Mouse (Mus musculus): ENCODE results near the gene Apba2. TPM values are rescaled to one million over a fixed set of nuclear protein-coding genes. Genes with fewer than 3 reads are reported as not detected.

The Apba2 gene
- polyA plus RNA-seq (2015; fragmentation: Nextera tagmentation; extraction: Ambion mirVana), result 7.3 and 8.6 TPM in 2 replicates

GRCm38 (mm10) chr7:64501536-64502270, at the start of gene Apba2:
Gene Apba2 (plus strand): TSS chr7:64501706.
- Histone ChIP-seq H3K9me3 (replicated peaks) (no peaks in the 10 kb centered on the region), H3K9ac (peak within 1 kb of the TSS; percentile 35), H3K4me3 (replicated peaks) (peak within 1 kb of the TSS; percentile 59), H3K4me1 (peaks cover 15% of the 10 kb centered on the region), H3K36me3 (no peaks in the 10 kb centered on the region), H3K4me2 (replicated peaks) (peak within 1 kb of the TSS; percentile 98), H3K27me3 (peaks cover 38% of the 10 kb centered on the region), H3K27ac (replicated peaks) (no peak within 1 kb of the TSS)
- WGBS, result under 1% methylated on average over 87 of the region's 96 CpGs
- ATAC-seq (ENCODE audit: insufficient number of reproducible peaks, low FRiP score, low TSS enrichment, low read depth), result peak; percentile 39

GRCm38 (mm10) chr7:64451861-64452382, 49.6 kb upstream of the Apba2 start:
- no peak overlapping the region for H3K9ac ChIP-seq
- no peak overlapping the region for H3K4me3 ChIP-seq (replicated peaks)
- 81% methylated on average over 5 of the region's 5 CpGs for WGBS
- H3K27me3 ChIP-seq, result no peaks in the 10 kb centered on the region
- ATAC-seq (ENCODE audit: insufficient number of reproducible peaks, low FRiP score, low TSS enrichment, low read depth), result no peak
- H3K36me3 ChIP-seq, result no peaks in the 10 kb centered on the region
- H3K4me1 ChIP-seq, result no peaks in the 10 kb centered on the region
- no peak overlapping the region for H3K4me2 ChIP-seq (replicated peaks)
- H3K27ac ChIP-seq (replicated peaks), result no peak overlapping the region
- no peaks in the 10 kb centered on the region for H3K9me3 ChIP-seq (replicated peaks)

- Histone ChIP-seq H3K4me1 (no peaks in the 10 kb centered on the region), H3K36me3 (no peaks in the 10 kb centered on the region), H3K9ac (no peak overlapping the region), H3K4me3 (replicated peaks) (no peak overlapping the region), H3K27me3 (no peaks in the 10 kb centered on the region), H3K27ac (replicated peaks) (no peak overlapping the region), H3K9me3 (replicated peaks) (no peaks in the 10 kb centered on the region), H3K4me2 (replicated peaks) (no peak overlapping the region)
- 70% methylated on average over 4 of the region's 4 CpGs for WGBS
- ATAC-seq (ENCODE audit: insufficient number of reproducible peaks, low FRiP score, low TSS enrichment, low read depth), result no peak
These were observed 48.9 kb upstream of the Apba2 start for GRCm38 (mm10) chr7:64452471-64453222.

- no peak overlapping the region for H3K4me2 ChIP-seq (replicated peaks)
- ATAC-seq (ENCODE audit: insufficient number of reproducible peaks, low FRiP score, low TSS enrichment, low read depth), result no peak
- no peak overlapping the region for H3K4me3 ChIP-seq (replicated peaks)
- WGBS, result 69% methylated on average over 4 of the region's 4 CpGs
- no peaks in the 10 kb centered on the region for H3K27me3 ChIP-seq
- no peaks in the 10 kb centered on the region for H3K4me1 ChIP-seq
- H3K9me3 ChIP-seq (replicated peaks), result no peaks in the 10 kb centered on the region
- H3K27ac ChIP-seq (replicated peaks), result no peak overlapping the region
- H3K9ac ChIP-seq, result no peak overlapping the region
- H3K36me3 ChIP-seq, result no peaks in the 10 kb centered on the region
These were observed 45.3 kb upstream of the Apba2 start for GRCm38 (mm10) chr7:64456176-64456575.

- no peak overlapping the region for H3K4me2 ChIP-seq (replicated peaks)
- H3K27ac ChIP-seq (replicated peaks), result no peak overlapping the region
- no peaks in the 10 kb centered on the region for H3K4me1 ChIP-seq
- no peak overlapping the region for H3K4me3 ChIP-seq (replicated peaks)
- WGBS, result 79% methylated on average over 3 of the region's 3 CpGs
- ATAC-seq (ENCODE audit: insufficient number of reproducible peaks, low FRiP score, low TSS enrichment, low read depth), result no peak
- no peaks in the 10 kb centered on the region for H3K27me3 ChIP-seq
- no peak overlapping the region for H3K9ac ChIP-seq
- no peaks in the 10 kb centered on the region for H3K9me3 ChIP-seq (replicated peaks)
- H3K36me3 ChIP-seq, result no peaks in the 10 kb centered on the region
These were observed 44.8 kb upstream of the Apba2 start for GRCm38 (mm10) chr7:64456676-64457075.

- no peaks in the 10 kb centered on the region for H3K4me1 ChIP-seq
- no peaks in the 10 kb centered on the region for H3K36me3 ChIP-seq
- H3K9ac ChIP-seq, result no peak overlapping the region
- H3K9me3 ChIP-seq (replicated peaks), result no peaks in the 10 kb centered on the region
- WGBS, result 66% methylated on average over 2 of the region's 2 CpGs
- ATAC-seq (ENCODE audit: insufficient number of reproducible peaks, low FRiP score, low TSS enrichment, low read depth), result no peak
- H3K27me3 ChIP-seq, result no peaks in the 10 kb centered on the region
- no peak overlapping the region for H3K4me3 ChIP-seq (replicated peaks)
- H3K4me2 ChIP-seq (replicated peaks), result no peak overlapping the region
- no peak overlapping the region for H3K27ac ChIP-seq (replicated peaks)
These were observed 43.7 kb upstream of the Apba2 start for GRCm38 (mm10) chr7:64457811-64458210.

- peaks cover 11% of the 10 kb centered on the region for H3K4me1 ChIP-seq
- 32% methylated on average over 10 of the region's 10 CpGs for WGBS
- H3K9me3 ChIP-seq (replicated peaks), result no peaks in the 10 kb centered on the region
- peaks cover 21% of the 10 kb centered on the region for H3K27me3 ChIP-seq
- no peaks in the 10 kb centered on the region for H3K36me3 ChIP-seq
- no peak overlapping the region for H3K27ac ChIP-seq (replicated peaks)
- no peak overlapping the region for H3K9ac ChIP-seq
- no peak overlapping the region for H3K4me3 ChIP-seq (replicated peaks)
- no peak for ATAC-seq (ENCODE audit: insufficient number of reproducible peaks, low FRiP score, low TSS enrichment, low read depth)
- H3K4me2 ChIP-seq (replicated peaks), result no peak overlapping the region
These were observed 4.1 kb upstream of the Apba2 start for GRCm38 (mm10) chr7:64497438-64497837.

- Histone ChIP-seq H3K9ac (peak overlapping the region; percentile 35), H3K4me1 (peaks cover 15% of the 10 kb centered on the region), H3K27ac (replicated peaks) (no peak overlapping the region), H3K27me3 (peaks cover 38% of the 10 kb centered on the region), H3K4me2 (replicated peaks) (peak overlapping the region; percentile 98), H3K4me3 (replicated peaks) (peak overlapping the region; percentile 59), H3K36me3 (no peaks in the 10 kb centered on the region), H3K9me3 (replicated peaks) (no peaks in the 10 kb centered on the region)
- 3% methylated on average over 45 of the region's 47 CpGs for WGBS
- peak; percentile 35; the same call in 1 of the 2 replicates for ATAC-seq (ENCODE audit: insufficient number of reproducible peaks, low FRiP score, low TSS enrichment, low read depth)
These were observed 1.0 kb downstream of the Apba2 start for GRCm38 (mm10) chr7:64502271-64503180.

- Histone ChIP-seq H3K36me3 (no peaks in the 10 kb centered on the region), H3K27ac (replicated peaks) (no peak overlapping the region), H3K9me3 (replicated peaks) (no peaks in the 10 kb centered on the region), H3K9ac (no peak overlapping the region), H3K4me3 (replicated peaks) (no peak overlapping the region), H3K27me3 (peaks cover 38% of the 10 kb centered on the region), H3K4me1 (peaks cover 15% of the 10 kb centered on the region), H3K4me2 (replicated peaks) (no peak overlapping the region)
- no peak for ATAC-seq (ENCODE audit: insufficient number of reproducible peaks, low FRiP score, low TSS enrichment, low read depth)
- 72% methylated on average over 6 of the region's 6 CpGs for WGBS
These were observed 2.1 kb downstream of the Apba2 start for GRCm38 (mm10) chr7:64503641-64504040.

GRCm38 (mm10) chr7:64504691-64505231, 3.3 kb downstream of the Apba2 start:
- Histone ChIP-seq H3K9ac (no peak overlapping the region), H3K9me3 (replicated peaks) (no peaks in the 10 kb centered on the region), H3K36me3 (no peaks in the 10 kb centered on the region), H3K4me1 (peaks cover 15% of the 10 kb centered on the region), H3K4me3 (replicated peaks) (no peak overlapping the region), H3K27me3 (peaks cover 38% of the 10 kb centered on the region), H3K4me2 (replicated peaks) (no peak overlapping the region), H3K27ac (replicated peaks) (no peak overlapping the region)
- 23% methylated on average over 8 of the region's 8 CpGs for WGBS
- no peak for ATAC-seq (ENCODE audit: insufficient number of reproducible peaks, low FRiP score, low TSS enrichment, low read depth)

Data from embryonic facial prominence, embryonic 15.5 days (tissue).